Mouse (Mus musculus): ENCODE results near the gene Usp25. TPM values are rescaled to one million over a fixed set of nuclear protein-coding genes. Genes with fewer than 3 reads are reported as not detected.

The Usp25 gene
- total RNA-seq, 1 experiment = 8.6 TPM

- no peak overlapping the region for H3K27ac ChIP-seq (ENCODE audit: insufficient read depth, low read depth, low read length, poor library complexity, severe bottlenecking)
- H3K4me1 ChIP-seq (ENCODE audit: control insufficient read depth in 2 of 2, insufficient read depth in 2 of 2, low read length in 2 of 2, poor library complexity in 1 of 2) = peaks cover 0 to 4% of the 10 kb centered on the region in 2 experiments; a peak in 1 of 4 replicates
These were observed 1.1 kb downstream of the Usp25 start for GRCm38 (mm10) chr16:77014321-77015211.

GRCm38 (mm10) chr16:77015380-77016346, 2.2 kb downstream of the Usp25 start:
- TF ChIP-seq CHD2 (IDR thresholded peaks at IDR 0.05; ENCODE audit: low read depth, low read length) (no peak), HCFC1 (IDR thresholded peaks at IDR 0.05; ENCODE audit: borderline replicate concordance, insufficient read depth, low read length) (no peak)
- Histone ChIP-seq H3K9ac (ENCODE audit: insufficient read depth, low read depth, low read length, poor library complexity, severe bottlenecking) (no peak overlapping the region), H3K9me3 (ENCODE audit: control insufficient read depth, insufficient read depth, low read depth, low read length) (no peaks in the 10 kb centered on the region), H3K27ac (ENCODE audit: insufficient read depth, low read depth, low read length, poor library complexity, severe bottlenecking) (no peak overlapping the region), H3K4me1 (ENCODE audit: control insufficient read depth in 2 of 2, insufficient read depth in 2 of 2, low read length in 2 of 2, poor library complexity in 1 of 2) (peaks cover 3 to 4% of the 10 kb centered on the region in 2 experiments; a peak in 2 of 4 replicates), H3K36me3 (ENCODE audit: control insufficient read depth, insufficient read depth, low read length, poor library complexity, severe bottlenecking) (no peaks in the 10 kb centered on the region), H3K4me3 (ENCODE audit: insufficient read depth in 1 of 2, low read depth in 1 of 2, low read length in 2 of 2, poor library complexity in 1 of 2, severe bottlenecking in 1 of 2) (no peak overlapping the region)
- no peak for DNase-seq (ENCODE audit: low read depth, low spot score)
- in situ Hi-C loops (cut with MboI; ENCODE audit: low sequenced_read_pairs in 2 of 2, unreplicated experiment in 2 of 2) = no loop called here

More at GRCm38 (mm10) chr16:77014321-77015211, 1.1 kb downstream of the Usp25 start:
- no peak for DNase-seq (ENCODE audit: low read depth, low spot score)
- no peaks in the 10 kb centered on the region for H3K36me3 ChIP-seq (ENCODE audit: control insufficient read depth, insufficient read depth, low read length, poor library complexity, severe bottlenecking)
- TF ChIP-seq ZC3H11A (IDR thresholded peaks at IDR 0.05; ENCODE audit: borderline replicate concordance, low read depth, low read length) = no peak
- TF ChIP-seq ZNF384 (IDR thresholded peaks at IDR 0.05; ENCODE audit: low read depth, low read length) = no peak
- no peak for TF ChIP-seq HCFC1 (IDR thresholded peaks at IDR 0.05; ENCODE audit: borderline replicate concordance, insufficient read depth, low read length)
- no peak for TF ChIP-seq MAFK (IDR thresholded peaks at IDR 0.05; ENCODE audit: insufficient read depth, low read depth, low read length)
- no peak for TF ChIP-seq CHD2 (IDR thresholded peaks at IDR 0.05; ENCODE audit: low read depth, low read length)
- in situ Hi-C loops (cut with MboI; ENCODE audit: low sequenced_read_pairs in 2 of 2, unreplicated experiment in 2 of 2) = no loop called here
- no peaks in the 10 kb centered on the region for H3K9me3 ChIP-seq (ENCODE audit: control insufficient read depth, insufficient read depth, low read depth, low read length)
- H3K9ac ChIP-seq (ENCODE audit: insufficient read depth, low read depth, low read length, poor library complexity, severe bottlenecking) = peak overlapping the region; percentile 76; the same call in 1 of the 2 replicates
- peak overlapping the region; percentile 78 to 88 for H3K4me3 ChIP-seq (ENCODE audit: insufficient read depth in 1 of 2, low read depth in 1 of 2, low read length in 2 of 2, poor library complexity in 1 of 2, severe bottlenecking in 1 of 2)

DNA sequence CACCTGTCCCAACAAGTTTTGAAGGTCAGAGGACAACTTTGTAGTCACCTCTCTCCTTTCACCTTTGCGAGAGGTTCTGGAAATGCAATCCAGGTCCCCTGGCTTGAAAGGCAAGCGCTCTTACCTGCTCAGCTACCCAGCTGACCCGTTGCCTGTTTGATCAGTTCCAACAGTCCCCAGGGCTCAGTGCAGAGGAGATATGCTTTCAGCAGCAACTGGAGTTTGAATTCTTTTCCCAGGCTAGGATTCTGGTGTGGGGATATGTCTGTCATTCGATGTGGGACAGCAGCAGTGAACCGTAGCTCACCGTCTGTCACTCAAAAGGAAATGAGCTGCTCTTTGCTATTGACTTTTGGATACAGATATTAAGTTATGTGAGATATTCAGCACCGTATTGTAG, 4.4 kb downstream of the Usp25 start:
- H3K9ac ChIP-seq (ENCODE audit: insufficient read depth, low read depth, low read length, poor library complexity, severe bottlenecking) = no peak overlapping the region
- no peak for DNase-seq (ENCODE audit: low read depth, low spot score)
- TF ChIP-seq HCFC1 (IDR thresholded peaks at IDR 0.05; ENCODE audit: borderline replicate concordance, insufficient read depth, low read length) (no peak), CHD2 (IDR thresholded peaks at IDR 0.05; ENCODE audit: low read depth, low read length) (no peak), ZNF384 (IDR thresholded peaks at IDR 0.05; ENCODE audit: low read depth, low read length) (no peak), ZC3H11A (IDR thresholded peaks at IDR 0.05; ENCODE audit: borderline replicate concordance, low read depth, low read length) (no peak), MAFK (IDR thresholded peaks at IDR 0.05; ENCODE audit: insufficient read depth, low read depth, low read length) (no peak)
- in situ Hi-C loops (cut with MboI; ENCODE audit: low sequenced_read_pairs in 2 of 2, unreplicated experiment in 2 of 2) = no loop called here
- H3K4me3 ChIP-seq (ENCODE audit: insufficient read depth in 1 of 2, low read depth in 1 of 2, low read length in 2 of 2, poor library complexity in 1 of 2, severe bottlenecking in 1 of 2) = no peak overlapping the region
- H3K27ac ChIP-seq (ENCODE audit: insufficient read depth, low read depth, low read length, poor library complexity, severe bottlenecking) = no peak overlapping the region
- no peaks in the 10 kb centered on the region for H3K36me3 ChIP-seq (ENCODE audit: control insufficient read depth, insufficient read depth, low read length, poor library complexity, severe bottlenecking)
- no peaks in the 10 kb centered on the region for H3K9me3 ChIP-seq (ENCODE audit: control insufficient read depth, insufficient read depth, low read depth, low read length)
- H3K4me1 ChIP-seq (ENCODE audit: control insufficient read depth in 2 of 2, insufficient read depth in 2 of 2, low read length in 2 of 2, poor library complexity in 1 of 2) = peaks cover 3 to 4% of the 10 kb centered on the region in 2 experiments; a peak in 2 of 4 replicates

DNA sequence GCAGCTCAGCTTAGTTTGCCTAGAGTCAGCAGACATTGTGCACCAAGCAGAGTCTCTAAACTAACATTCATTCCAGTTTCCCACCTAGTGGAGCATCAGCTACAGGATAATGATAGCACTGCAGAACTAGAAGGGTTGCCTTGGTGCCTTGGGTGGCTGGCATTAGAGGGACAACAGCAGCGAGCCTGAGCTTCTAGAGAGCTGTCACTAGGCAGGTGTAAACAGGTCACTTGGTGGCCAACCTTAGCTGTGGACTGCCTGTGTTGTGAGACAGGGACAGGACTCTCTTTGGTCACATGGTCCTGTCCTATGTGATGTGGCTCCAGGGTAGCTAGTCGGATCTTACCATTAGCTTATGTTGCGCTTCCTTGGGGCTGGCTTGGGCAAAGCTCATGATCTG, 6.7 kb downstream of the Usp25 start:
- DNase-seq (ENCODE audit: low read depth, low spot score) = no peak
- H3K27ac ChIP-seq (ENCODE audit: insufficient read depth, low read depth, low read length, poor library complexity, severe bottlenecking) = no peak overlapping the region
- H3K9ac ChIP-seq (ENCODE audit: insufficient read depth, low read depth, low read length, poor library complexity, severe bottlenecking) = no peak overlapping the region
- H3K9me3 ChIP-seq (ENCODE audit: control insufficient read depth, insufficient read depth, low read depth, low read length) = no peaks in the 10 kb centered on the region
- peaks cover 3 to 4% of the 10 kb centered on the region in 2 experiments; a peak in 2 of 4 replicates for H3K4me1 ChIP-seq (ENCODE audit: control insufficient read depth in 2 of 2, insufficient read depth in 2 of 2, low read length in 2 of 2, poor library complexity in 1 of 2)
- in situ Hi-C loops (cut with MboI; ENCODE audit: low sequenced_read_pairs in 2 of 2, unreplicated experiment in 2 of 2) = no loop called here
- H3K36me3 ChIP-seq (ENCODE audit: control insufficient read depth, insufficient read depth, low read length, poor library complexity, severe bottlenecking) = no peaks in the 10 kb centered on the region
- no peak overlapping the region for H3K4me3 ChIP-seq (ENCODE audit: insufficient read depth in 1 of 2, low read depth in 1 of 2, low read length in 2 of 2, poor library complexity in 1 of 2, severe bottlenecking in 1 of 2)
- TF ChIP-seq ZC3H11A (IDR thresholded peaks at IDR 0.05; ENCODE audit: borderline replicate concordance, low read depth, low read length) (no peak), HCFC1 (IDR thresholded peaks at IDR 0.05; ENCODE audit: borderline replicate concordance, insufficient read depth, low read length) (no peak), CHD2 (IDR thresholded peaks at IDR 0.05; ENCODE audit: low read depth, low read length) (no peak), MAFK (IDR thresholded peaks at IDR 0.05; ENCODE audit: insufficient read depth, low read depth, low read length) (no peak)
